Mouse (Mus musculus) cerebral cortex, adult 2 months (tissue): Measurements from ENCODE around the gene 2310009B15Rik.

Source experiments
- WGBS: fragments of 180-500 bp; shearing (Covaris S2); methylation state at CpG from one replicate; pipeline ENCODE4 v1.1.7; 2018; 5-methylcytosine and 5-hydroxymethylcytosine counted together

Gene 2310009B15Rik

GRCm38 (mm10) chr1:138856101-138856950 lies at the start of gene 2310009B15Rik:
Gene 2310009B15Rik (minus strand): TSS chr1:138856852.
- under 1% methylated on average over 42 of the region's 79 CpGs for WGBS

GRCm38 (mm10) chr1:138906256-138906655 lies 49.6 kb upstream of the 2310009B15Rik start:
- 82% methylated on average over 3 of the region's 3 CpGs for WGBS

- WGBS: 79% methylated on average over 3 of the region's 3 CpGs
Observed at GRCm38 (mm10) chr1:138905092-138905765, 48.6 kb upstream of the 2310009B15Rik start.

- 97% methylated on average over 5 of the region's 5 CpGs for WGBS
Observed at GRCm38 (mm10) chr1:138903894-138904293, 47.2 kb upstream of the 2310009B15Rik start.

- 63% methylated on average over 16 of the region's 16 CpGs for WGBS
Observed at GRCm38 (mm10) chr1:138901431-138902117, 44.9 kb upstream of the 2310009B15Rik start.

GRCm38 (mm10) chr1:138896088-138896487 lies 39.4 kb upstream of the 2310009B15Rik start:
- 83% methylated on average over 3 of the region's 3 CpGs for WGBS

- 91% methylated on average over 14 of the region's 14 CpGs for WGBS
Observed at GRCm38 (mm10) chr1:138877470-138878254, 21.0 kb upstream of the 2310009B15Rik start.

GRCm38 (mm10) chr1:138876371-138877045 lies 19.9 kb upstream of the 2310009B15Rik start:
- WGBS: 56% methylated on average over 16 of the region's 16 CpGs

- WGBS: 97% methylated on average over 1 of the region's 1 CpGs
Observed at GRCm38 (mm10) chr1:138850823-138851222, 5.8 kb downstream of the 2310009B15Rik start.

GRCm38 (mm10) chr1:138850161-138850539 lies 6.5 kb downstream of the 2310009B15Rik start:
- 83% methylated on average over 4 of the region's 4 CpGs for WGBS

GRCm38 (mm10) chr1:138849531-138850160 lies 7.0 kb downstream of the 2310009B15Rik start:
- 33% methylated on average over 8 of the region's 8 CpGs for WGBS

- 2% methylated on average over 33 of the region's 33 CpGs for WGBS
Observed at GRCm38 (mm10) chr1:138848511-138849109, 8.0 kb downstream of the 2310009B15Rik start, which contains the start of gene Lhx9. Gene Lhx9 (minus strand): TSS chr1:138848577.

- 1% methylated on average over 16 of the region's 16 CpGs for WGBS
Observed at GRCm38 (mm10) chr1:138848026-138848425, 8.6 kb downstream of the 2310009B15Rik start.

- 3% methylated on average over 21 of the region's 21 CpGs for WGBS
Observed at GRCm38 (mm10) chr1:138847146-138847545, 9.5 kb downstream of the 2310009B15Rik start.

- whole genome bisulfite sequencing: 22% methylated on average over 9 of the region's 9 CpGs
Observed at GRCm38 (mm10) chr1:138846581-138846980, 10.1 kb downstream of the 2310009B15Rik start.

- 31% methylated on average over 12 of the region's 12 CpGs for WGBS
Observed at GRCm38 (mm10) chr1:138846131-138846530, 10.5 kb downstream of the 2310009B15Rik start.

GRCm38 (mm10) chr1:138845481-138845880 lies 11.2 kb downstream of the 2310009B15Rik start:
- WGBS: 37% methylated on average over 3 of the region's 3 CpGs

GRCm38 (mm10) chr1:138844166-138844565 lies 12.5 kb downstream of the 2310009B15Rik start:
- 18% methylated on average over 3 of the region's 3 CpGs for WGBS

GRCm38 (mm10) chr1:138843361-138844091 lies 13.1 kb downstream of the 2310009B15Rik start:
- 1% methylated on average over 35 of the region's 35 CpGs for WGBS
